Mouse (Mus musculus) forebrain, embryonic 11.5 days (tissue): ENCODE measurements around the gene Camk1d. TPM values are rescaled to one million over a fixed set of nuclear protein-coding genes. Genes with fewer than 3 reads are reported as not detected.

ENCODE experiments used
- ATAC-seq: fragments of 200-750 bp; cut with Nextera tagmentation; replicated peaks from 2 replicates; pipeline ENCODE4 v1.8.0; 2017; ENCODE audit warnings: moderate TSS enrichment; ENCODE audit not compliant: low FRiP score
- DNase-seq: peaks from one replicate; pipeline ENCODE4 v3.0.0-alpha.2; 2017; ENCODE audit warnings: low spot score
- H3K27ac ChIP-seq: fragments of 300-500 bp; sonication (generic); 2 replicates; pipeline ENCODE4 v1.5.1; 2014; ENCODE audit warnings: low read depth, low read length
- H3K27me3 ChIP-seq: fragments of 300-500 bp; sonication (generic); 2 replicates; pipeline ENCODE4 v1.6.1; 2014; ENCODE audit warnings: mild to moderate bottlenecking, low read length, mixed read lengths; ENCODE audit not compliant: control insufficient read depth, insufficient read depth
- H3K36me3 ChIP-seq: fragments of 300-500 bp; sonication (generic); 2 replicates; pipeline ENCODE4 v1.6.1; 2014; ENCODE audit warnings: mild to moderate bottlenecking, low read length, moderate library complexity, mixed read lengths; ENCODE audit not compliant: control insufficient read depth, insufficient read depth
- H3K4me1 ChIP-seq: fragments of 300-500 bp; sonication (generic); replicated peaks from 2 replicates; pipeline ENCODE4 v1.6.1; 2014; ENCODE audit warnings: low read length, mixed read lengths; ENCODE audit not compliant: control insufficient read depth, insufficient read depth
- H3K4me2 ChIP-seq: fragments of 300-500 bp; sonication (generic); 2 replicates; pipeline ENCODE4 v1.6.1; 2014; ENCODE audit warnings: low read depth, mild to moderate bottlenecking, low read length, moderate library complexity, mixed read lengths; ENCODE audit not compliant: severe bottlenecking
- H3K4me3 ChIP-seq: fragments of 300-500 bp; sonication (generic); 2 replicates; pipeline ENCODE4 v1.5.1; 2014; ENCODE audit warnings: low read depth, low read length
- H3K9ac ChIP-seq: fragments of 300-500 bp; sonication (generic); 2 replicates; pipeline ENCODE4 v1.6.1; 2014; ENCODE audit warnings: low read length
- H3K9me3 ChIP-seq: fragments of 300-500 bp; sonication (generic); 2 replicates; pipeline ENCODE4 v1.6.1; 2016; ENCODE audit warnings: low read length, mixed read lengths; ENCODE audit not compliant: control insufficient read depth
- WGBS: fragments of 180-500 bp; shearing (Covaris S2); extraction: QIAGEN DNeasy Blood & Tissue Kit; methylation state at CpG from one replicate; pipeline ENCODE4 v1.1.7; 2014; 5-methylcytosine and 5-hydroxymethylcytosine counted together
- polyA plus RNA-seq: library from polyadenylated mRNA; unstranded; fragments of >200 nt; fragmentation: Nextera tagmentation; extraction: Ambion mirVana; gene quantifications from 2 replicates; pipeline ENCODE4 v1.2.1, GENCODE M21; 2014

Gene Camk1d
- polyA plus RNA-seq, 1 experiment from 2014 or later: 2.2 TPM

GRCm38 (mm10) chr2:5596882-5597281 is 117.4 kb downstream of the Camk1d start:
- Histone ChIP-seq H3K4me3 (no peak overlapping the region), H3K27ac (no peak overlapping the region), H3K4me1 (no peaks in the 10 kb centered on the region; the same call in 1 of the 2 replicates), H3K27me3 (no peaks in the 10 kb centered on the region), H3K4me2 (no peak overlapping the region), H3K9ac (no peak overlapping the region), H3K36me3 (no peaks in the 10 kb centered on the region), H3K9me3 (no peaks in the 10 kb centered on the region)
- DNase-seq (no peak), ATAC-seq (no peak)
- 48% methylated on average over 12 of the region's 12 CpGs for WGBS

DNA sequence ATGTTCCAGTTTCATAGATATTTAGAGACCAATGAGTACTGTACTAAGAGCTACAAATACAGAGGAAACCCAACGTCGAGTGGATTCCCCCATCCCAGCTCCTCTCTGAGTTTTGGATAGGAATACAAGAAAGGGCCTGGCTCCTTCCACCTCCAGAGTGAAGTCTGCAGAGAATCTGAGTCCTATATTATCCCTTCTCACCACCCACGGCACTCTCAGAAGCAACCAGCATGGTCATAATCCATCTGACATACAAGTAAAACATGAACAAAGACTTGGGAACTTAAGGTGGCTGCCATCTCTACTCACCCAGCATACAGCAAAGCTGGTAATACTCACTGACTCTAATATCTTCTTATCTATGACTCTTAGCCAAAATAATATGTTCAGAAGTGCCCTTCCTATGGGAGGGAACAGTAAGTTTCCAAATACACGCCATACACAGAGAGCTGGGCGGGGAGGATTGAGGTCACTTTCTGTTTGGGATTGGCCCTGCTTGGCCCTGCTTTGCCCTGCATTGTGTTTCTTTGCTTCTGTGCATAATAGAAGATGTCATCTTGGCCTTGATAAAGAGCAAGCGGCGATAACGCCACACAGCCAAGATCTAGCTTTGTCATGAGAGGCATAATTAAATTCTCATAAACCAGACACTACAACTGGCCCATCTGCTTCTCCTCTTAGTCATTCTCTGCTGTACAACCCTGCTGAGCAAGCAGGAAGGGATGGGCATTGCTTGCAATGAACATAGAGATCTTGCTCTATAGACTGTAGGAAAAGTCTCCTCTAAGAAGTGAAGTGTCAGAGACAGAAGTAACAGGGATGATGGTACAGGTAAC is 118.7 kb downstream of the Camk1d start:
- WGBS: 86% methylated on average over 8 of the region's 8 CpGs
- Histone ChIP-seq H3K4me1 (no peaks in the 10 kb centered on the region), H3K4me2 (no peak overlapping the region), H3K9me3 (no peaks in the 10 kb centered on the region), H3K27ac (no peak overlapping the region), H3K4me3 (no peak overlapping the region), H3K9ac (no peak overlapping the region), H3K27me3 (no peaks in the 10 kb centered on the region), H3K36me3 (no peaks in the 10 kb centered on the region)
- ATAC-seq: no peak
- no peak for DNase-seq

DNA sequence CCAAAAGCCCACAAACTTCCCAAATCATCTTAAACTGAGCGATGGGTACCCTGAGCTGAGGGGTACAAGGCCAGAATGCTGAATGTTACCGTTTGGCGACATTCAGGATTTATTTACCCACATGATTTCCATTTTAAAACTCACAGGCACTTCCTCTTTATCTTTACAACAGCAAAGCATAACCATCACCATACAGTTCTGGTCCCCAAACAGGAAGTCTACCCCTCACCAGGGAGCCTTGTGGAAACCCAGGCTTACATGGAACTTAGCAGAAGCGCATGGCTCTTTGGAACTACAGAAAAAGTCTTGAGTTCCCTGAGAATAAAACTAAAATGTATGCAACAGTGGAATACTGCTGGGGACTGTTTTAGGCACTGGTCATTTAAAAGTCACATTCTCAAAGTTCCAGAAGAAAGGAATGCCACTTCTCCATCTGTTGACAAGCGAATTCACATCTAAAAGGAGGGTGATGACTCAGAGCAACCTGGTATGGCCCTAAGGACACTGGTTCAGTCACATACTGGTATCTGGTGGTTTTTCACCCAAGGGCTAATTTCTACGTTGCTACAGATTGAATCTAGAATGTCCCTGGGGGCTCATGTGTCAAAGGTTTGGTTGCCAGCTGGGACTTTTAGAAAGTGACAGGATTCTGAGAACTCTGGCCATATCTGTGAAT is 121.7 kb downstream of the Camk1d start:
- DNase-seq (no peak), ATAC-seq (no peak)
- H3K4me1 ChIP-seq: no peaks in the 10 kb centered on the region
- H3K27ac ChIP-seq: no peak overlapping the region
- H3K9me3 ChIP-seq: no peaks in the 10 kb centered on the region
- H3K36me3 ChIP-seq: no peaks in the 10 kb centered on the region
- H3K4me2 ChIP-seq: no peak overlapping the region
- no peak overlapping the region for H3K9ac ChIP-seq
- no peak overlapping the region for H3K4me3 ChIP-seq
- no peaks in the 10 kb centered on the region for H3K27me3 ChIP-seq
- 85% methylated on average over 6 of the region's 6 CpGs for WGBS

DNA sequence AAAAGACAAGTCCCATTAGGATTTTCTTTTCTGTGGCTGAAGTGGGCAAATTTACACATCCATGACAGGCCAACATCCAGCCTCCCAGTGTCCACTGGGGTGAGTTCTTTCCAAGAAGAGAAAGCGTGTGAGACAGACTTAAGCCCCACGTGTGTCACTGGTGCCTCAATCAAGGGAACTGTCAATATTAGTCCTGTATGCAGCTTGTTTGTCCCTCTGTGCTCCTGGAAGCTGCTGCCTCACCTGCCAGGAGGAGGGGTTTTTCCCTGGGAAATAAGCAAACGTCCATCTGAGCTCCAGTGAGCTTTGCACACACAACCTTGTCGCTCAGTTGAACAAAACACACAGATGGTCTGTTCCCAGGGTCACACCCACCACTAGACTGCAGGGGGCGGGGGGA is 124.2 kb downstream of the Camk1d start:
- no peak for DNase-seq
- 80% methylated on average over 5 of the region's 5 CpGs for WGBS
- Histone ChIP-seq H3K4me1 (no peaks in the 10 kb centered on the region), H3K4me3 (no peak overlapping the region), H3K36me3 (no peaks in the 10 kb centered on the region), H3K9me3 (no peaks in the 10 kb centered on the region), H3K27ac (no peak overlapping the region), H3K9ac (no peak overlapping the region), H3K27me3 (no peaks in the 10 kb centered on the region), H3K4me2 (no peak overlapping the region)
- ATAC-seq: no peak

- no peak for ATAC-seq
Observed at GRCm38 (mm10) chr2:5589163-5589562, 125.2 kb downstream of the Camk1d start.

DNA sequence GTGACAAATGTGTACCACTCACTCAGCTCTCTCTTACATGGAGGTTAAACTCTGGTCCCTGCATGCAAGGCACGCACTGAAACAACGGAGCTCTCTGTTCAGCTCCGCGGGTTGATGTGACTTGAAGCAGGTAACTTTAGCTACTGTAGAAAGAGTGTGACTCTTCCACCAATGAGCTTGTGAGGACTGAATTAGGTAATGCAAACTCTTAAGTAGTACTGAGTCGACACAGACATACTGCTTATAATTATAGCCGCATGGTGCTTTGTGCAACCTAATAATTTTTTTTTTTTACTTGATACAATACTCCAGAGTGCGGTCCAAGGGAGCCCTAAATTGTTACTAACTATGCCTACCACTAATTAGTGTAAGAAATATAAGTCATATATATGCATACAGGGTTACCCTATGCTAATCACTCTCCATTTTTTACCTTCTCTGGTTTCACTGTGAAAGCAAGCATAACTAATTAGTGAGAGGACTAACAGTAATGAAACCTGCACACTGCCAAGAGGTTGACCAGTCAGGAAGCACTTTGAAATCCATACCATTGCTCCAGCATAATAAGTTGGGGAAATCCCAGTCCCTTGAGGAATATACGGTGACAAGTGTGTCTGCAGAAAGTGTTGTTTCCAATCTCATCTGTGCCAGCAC is 125.9 kb downstream of the Camk1d start:
- Histone ChIP-seq H3K4me2 (no peak overlapping the region), H3K4me3 (no peak overlapping the region), H3K9ac (no peak overlapping the region), H3K36me3 (no peaks in the 10 kb centered on the region), H3K27ac (no peak overlapping the region), H3K9me3 (no peaks in the 10 kb centered on the region), H3K27me3 (no peaks in the 10 kb centered on the region), H3K4me1 (no peaks in the 10 kb centered on the region)
- no peak for ATAC-seq
- 89% methylated on average over 8 of the region's 8 CpGs for WGBS
- DNase-seq: no peak

More at GRCm38 (mm10) chr2:5589163-5589562, 125.2 kb downstream of the Camk1d start:
- 86% methylated on average over 5 of the region's 5 CpGs for WGBS
- no peak overlapping the region for H3K4me2 ChIP-seq
- no peaks in the 10 kb centered on the region for H3K9me3 ChIP-seq
- no peaks in the 10 kb centered on the region for H3K36me3 ChIP-seq
- H3K4me3 ChIP-seq: no peak overlapping the region
- no peak overlapping the region for H3K9ac ChIP-seq
- H3K27me3 ChIP-seq: no peaks in the 10 kb centered on the region
- no peaks in the 10 kb centered on the region for H3K4me1 ChIP-seq
- DNase-seq: no peak
- no peak overlapping the region for H3K27ac ChIP-seq

GRCm38 (mm10) chr2:5584318-5585027 is 129.8 kb downstream of the Camk1d start:
- Histone ChIP-seq H3K36me3 (no peaks in the 10 kb centered on the region), H3K4me2 (no peak overlapping the region), H3K4me3 (no peak overlapping the region), H3K4me1 (no peaks in the 10 kb centered on the region), H3K9me3 (no peaks in the 10 kb centered on the region), H3K27ac (no peak overlapping the region), H3K9ac (no peak overlapping the region), H3K27me3 (no peaks in the 10 kb centered on the region)
- DNase-seq: no peak
- 85% methylated on average over 6 of the region's 6 CpGs for WGBS
- ATAC-seq: no peak

GRCm38 (mm10) chr2:5579391-5579790 is 134.9 kb downstream of the Camk1d start:
- no peak for DNase-seq
- H3K27me3 ChIP-seq: no peaks in the 10 kb centered on the region
- 81% methylated on average over 4 of the region's 4 CpGs for WGBS

More at GRCm38 (mm10) chr2:5579391-5579790, 134.9 kb downstream of the Camk1d start:
- no peak for ATAC-seq
- Histone ChIP-seq H3K36me3 (no peaks in the 10 kb centered on the region), H3K4me2 (no peak overlapping the region), H3K27ac (no peak overlapping the region), H3K9me3 (no peaks in the 10 kb centered on the region), H3K4me1 (0 out of 2 replicates have a peak, but pooled peaks cover 3% of the 10 kb centered on the region), H3K9ac (no peak overlapping the region), H3K4me3 (no peak overlapping the region)
